Mouse (Mus musculus): ENCODE data around the gene Elf5.

Elf5 gene

GRCm38 (mm10) chr2:103411348-103411747 lies at the start of gene Elf5:
Elf5 (plus strand) TSS chr2:103411688.
- in situ Hi-C loops (cut with MboI, MseI), result no loop called here

GRCm38 (mm10) chr2:103372541-103372940 lies 38.9 kb upstream of the Elf5 start:
- in situ Hi-C loops (cut with MboI, MseI), result no loop called here

- in situ Hi-C loops (cut with MboI, MseI), result no loop called here
Measured at GRCm38 (mm10) chr2:103379502-103380160, 31.9 kb upstream of the Elf5 start.

GRCm38 (mm10) chr2:103382174-103382573 lies 29.3 kb upstream of the Elf5 start:
- in situ Hi-C loops (cut with MboI, MseI), result no loop called here

- in situ Hi-C loops (cut with MboI, MseI), result no loop called here
Measured at GRCm38 (mm10) chr2:103387881-103388280, 23.6 kb upstream of the Elf5 start.

GRCm38 (mm10) chr2:103388311-103388710 lies 23.2 kb upstream of the Elf5 start:
- in situ Hi-C loops (cut with MboI, MseI), result no loop called here

- in situ Hi-C loops (cut with MboI, MseI), result loop anchor here (10.0 kb wide), 1 partner anchor 1376 kb away; no protein-coding TSS in a partner anchor
Measured at GRCm38 (mm10) chr2:103390086-103390988, 21.2 kb upstream of the Elf5 start.

- in situ Hi-C loops (cut with MboI, MseI), result loop anchor here (10.0 kb wide), 1 partner anchor 1377 kb away; no protein-coding TSS in a partner anchor
Measured at GRCm38 (mm10) chr2:103391626-103392025, 19.9 kb upstream of the Elf5 start.

GRCm38 (mm10) chr2:103398110-103398509 lies 13.4 kb upstream of the Elf5 start:
- in situ Hi-C loops (cut with MboI, MseI), result loop anchor here (10.0 kb wide), 1 partner anchor 1383 kb away; no protein-coding TSS in a partner anchor

GRCm38 (mm10) chr2:103400691-103401090 lies 10.8 kb upstream of the Elf5 start:
- in situ Hi-C loops (cut with MboI, MseI), result no loop called here

- in situ Hi-C loops (cut with MboI, MseI), result no loop called here
Measured at GRCm38 (mm10) chr2:103406239-103406638, 5.2 kb upstream of the Elf5 start.

- in situ Hi-C loops (cut with MboI, MseI), result no loop called here
Measured at GRCm38 (mm10) chr2:103411816-103412215, 328 bp downstream of the Elf5 start.

GRCm38 (mm10) chr2:103413381-103413780 lies 1.9 kb downstream of the Elf5 start:
- in situ Hi-C loops (cut with MboI, MseI), result no loop called here

- in situ Hi-C loops (cut with MboI, MseI), result no loop called here
Measured at GRCm38 (mm10) chr2:103415774-103416173, 4.3 kb downstream of the Elf5 start.

GRCm38 (mm10) chr2:103420650-103421507 lies 9.4 kb downstream of the Elf5 start:
- in situ Hi-C loops (cut with MboI, MseI), result no loop called here

- in situ Hi-C loops (cut with MboI, MseI), result no loop called here
Measured at GRCm38 (mm10) chr2:103423884-103424283, 12.4 kb downstream of the Elf5 start.

- in situ Hi-C loops (cut with MboI, MseI), result no loop called here
Measured at GRCm38 (mm10) chr2:103424349-103425026, 13.0 kb downstream of the Elf5 start.

GRCm38 (mm10) chr2:103425456-103426063 lies 14.1 kb downstream of the Elf5 start:
- in situ Hi-C loops (cut with MboI, MseI), result no loop called here

GRCm38 (mm10) chr2:103428356-103428755 lies 16.9 kb downstream of the Elf5 start:
- in situ Hi-C loops (cut with MboI, MseI), result no loop called here

- in situ Hi-C loops (cut with MboI, MseI), result no loop called here
Measured at GRCm38 (mm10) chr2:103430712-103431111, 19.2 kb downstream of the Elf5 start.

Data from T-helper 1 cell (primary cell).